Mouse (Mus musculus) liver, embryonic 16.5 days (tissue): Measurements from ENCODE around the gene Serpinb1a. TPM values are rescaled to one million over a fixed set of nuclear protein-coding genes. Genes with fewer than 3 reads are reported as not detected.

Experiments
- ATAC-seq: fragments of 200-750 bp; cut with Nextera tagmentation; 2 replicates; pipeline ENCODE4 v1.8.0; 2017; ENCODE audit warnings: low read depth, mild to moderate bottlenecking, moderate number of reproducible peaks, moderate library complexity
- H3K27ac ChIP-seq: fragments of 300-500 bp; sonication (generic); 2 replicates; pipeline ENCODE4 v1.5.1; 2014; ENCODE audit warnings: mild to moderate bottlenecking, low read length
- H3K27me3 ChIP-seq: fragments of 300-500 bp; sonication (generic); 2 replicates; pipeline ENCODE4 v1.6.1; 2014; ENCODE audit warnings: low read depth, low read length, mixed read lengths; ENCODE audit not compliant: control insufficient read depth, insufficient read depth
- H3K36me3 ChIP-seq: fragments of 300-500 bp; sonication (generic); 2 replicates; pipeline ENCODE4 v1.6.1; 2014; ENCODE audit warnings: mild to moderate bottlenecking; ENCODE audit not compliant: control insufficient read depth, insufficient read depth
- H3K4me1 ChIP-seq: fragments of 300-500 bp; sonication (generic); 2 replicates; pipeline ENCODE4 v1.6.1; 2014; ENCODE audit warnings: low read depth, low read length, mixed read lengths; ENCODE audit not compliant: control insufficient read depth
- H3K4me2 ChIP-seq: fragments of 300-500 bp; sonication (generic); 2 replicates; pipeline ENCODE4 v1.6.1; 2014; ENCODE audit warnings: low read depth, low read length, mixed read lengths
- H3K4me3 ChIP-seq: fragments of 300-500 bp; sonication (generic); 2 replicates; pipeline ENCODE4 v1.5.1; 2014; ENCODE audit warnings: low read depth, mild to moderate bottlenecking, low read length
- H3K9ac ChIP-seq: fragments of 300-500 bp; sonication (generic); 2 replicates; pipeline ENCODE4 v1.6.1; 2014; ENCODE audit warnings: low read depth, low read length
- H3K9me3 ChIP-seq: fragments of 300-500 bp; sonication (generic); replicated peaks from 2 replicates; pipeline ENCODE4 v1.6.1; 2016; ENCODE audit warnings: low read length; ENCODE audit not compliant: control insufficient read depth
- WGBS: fragments of 180-500 bp; shearing (Covaris S2); extraction: QIAGEN DNeasy Blood & Tissue Kit; methylation state at CpG from one replicate; pipeline ENCODE4 v1.1.7; 2014; ENCODE audit not compliant: insufficient replicate concordance; 5-methylcytosine and 5-hydroxymethylcytosine counted together
- polyA plus RNA-seq: library from polyadenylated mRNA; unstranded; fragments of >200 nt; fragmentation: Nextera tagmentation; extraction: Ambion mirVana; gene quantifications from 2 replicates; pipeline ENCODE4 v1.2.1, GENCODE M21; 2015

The Serpinb1a gene
- polyA plus RNA-seq, 1 experiment from 2014 or later = 41.9 TPM

GRCm38 (mm10) chr13:32831505-32832273 is 19.3 kb downstream of the Serpinb1a start:
- Histone ChIP-seq H3K4me1 (no peaks in the 10 kb centered on the region; the same call in 1 of the 2 replicates), H3K4me2 (no peak overlapping the region), H3K4me3 (no peak overlapping the region), H3K27me3 (no peaks in the 10 kb centered on the region), H3K36me3 (no peaks in the 10 kb centered on the region), H3K9me3 (no peaks in the 10 kb centered on the region), H3K27ac (peak overlapping the region; percentile 52; the same call in 1 of the 2 replicates), H3K9ac (no peak overlapping the region)
- 39% methylated on average over 3 of the region's 3 CpGs for WGBS
- ATAC-seq = no peak

GRCm38 (mm10) chr13:32828886-32829285 is 22.1 kb downstream of the Serpinb1a start:
- no peaks in the 10 kb centered on the region for H3K36me3 ChIP-seq

GRCm38 (mm10) chr13:32827951-32828350 is 23.0 kb downstream of the Serpinb1a start:
- H3K4me2 ChIP-seq = no peak overlapping the region
- no peak overlapping the region for H3K4me3 ChIP-seq
- no peak overlapping the region for H3K27ac ChIP-seq
- H3K9me3 ChIP-seq = no peaks in the 10 kb centered on the region
- no peak overlapping the region for H3K9ac ChIP-seq
- no peaks in the 10 kb centered on the region for H3K36me3 ChIP-seq
- 32% methylated on average over 4 of the region's 4 CpGs for WGBS
- no peak for ATAC-seq
- H3K4me1 ChIP-seq = no peaks in the 10 kb centered on the region; the same call in 1 of the 2 replicates
- H3K27me3 ChIP-seq = no peaks in the 10 kb centered on the region

More at GRCm38 (mm10) chr13:32828886-32829285, 22.1 kb downstream of the Serpinb1a start:
- Histone ChIP-seq H3K27ac (no peak overlapping the region), H3K9me3 (no peaks in the 10 kb centered on the region), H3K27me3 (no peaks in the 10 kb centered on the region), H3K4me1 (no peaks in the 10 kb centered on the region; the same call in 1 of the 2 replicates), H3K4me2 (no peak overlapping the region), H3K4me3 (no peak overlapping the region), H3K9ac (no peak overlapping the region)
- no peak for ATAC-seq
- WGBS = 31% methylated on average over 4 of the region's 4 CpGs

- no peaks in the 10 kb centered on the region; the same call in 1 of the 2 replicates for H3K4me1 ChIP-seq
- no peak overlapping the region for H3K27ac ChIP-seq
- WGBS = 50% methylated on average over 3 of the region's 3 CpGs
- no peak overlapping the region for H3K9ac ChIP-seq
- H3K36me3 ChIP-seq = no peaks in the 10 kb centered on the region
- no peak for ATAC-seq
- no peak overlapping the region for H3K4me3 ChIP-seq
- H3K4me2 ChIP-seq = no peak overlapping the region
- no peaks in the 10 kb centered on the region for H3K27me3 ChIP-seq
- no peaks in the 10 kb centered on the region for H3K9me3 ChIP-seq
These were observed 23.7 kb downstream of the Serpinb1a start for GRCm38 (mm10) chr13:32827111-32827822.

- no peak overlapping the region for H3K9ac ChIP-seq
- H3K4me1 ChIP-seq = no peaks in the 10 kb centered on the region; the same call in 1 of the 2 replicates
- WGBS = 69% methylated on average over 8 of the region's 8 CpGs
- H3K27ac ChIP-seq = no peak overlapping the region
- no peak overlapping the region for H3K4me3 ChIP-seq
- no peaks in the 10 kb centered on the region for H3K36me3 ChIP-seq
- no peak overlapping the region for H3K4me2 ChIP-seq
- H3K27me3 ChIP-seq = no peaks in the 10 kb centered on the region
- H3K9me3 ChIP-seq = no peaks in the 10 kb centered on the region
- ATAC-seq = no peak
These were observed 25.4 kb downstream of the Serpinb1a start for GRCm38 (mm10) chr13:32825546-32825945.

GRCm38 (mm10) chr13:32824377-32825330 is 26.3 kb downstream of the Serpinb1a start:
- Histone ChIP-seq H3K4me2 (no peak overlapping the region), H3K36me3 (no peaks in the 10 kb centered on the region), H3K27me3 (no peaks in the 10 kb centered on the region), H3K9ac (no peak overlapping the region), H3K4me1 (no peaks in the 10 kb centered on the region; the same call in 1 of the 2 replicates), H3K9me3 (no peaks in the 10 kb centered on the region), H3K27ac (no peak overlapping the region), H3K4me3 (no peak overlapping the region)
- WGBS = 54% methylated on average over 6 of the region's 6 CpGs
- ATAC-seq = peak; percentile 51

GRCm38 (mm10) chr13:32823126-32823525 is 27.9 kb downstream of the Serpinb1a start:
- Histone ChIP-seq H3K4me1 (no peaks in the 10 kb centered on the region), H3K9me3 (no peaks in the 10 kb centered on the region), H3K4me3 (no peak overlapping the region), H3K36me3 (peaks cover 3% of the 10 kb centered on the region), H3K4me2 (no peak overlapping the region), H3K27me3 (no peaks in the 10 kb centered on the region), H3K9ac (no peak overlapping the region), H3K27ac (no peak overlapping the region)
- 73% methylated on average over 6 of the region's 6 CpGs for WGBS
- no peak for ATAC-seq

GRCm38 (mm10) chr13:32821671-32822070 is 29.3 kb downstream of the Serpinb1a start:
- Histone ChIP-seq H3K4me2 (no peak overlapping the region), H3K27ac (no peak overlapping the region), H3K9ac (no peak overlapping the region), H3K27me3 (no peaks in the 10 kb centered on the region), H3K36me3 (peaks cover 6% of the 10 kb centered on the region), H3K9me3 (no peaks in the 10 kb centered on the region), H3K4me1 (no peaks in the 10 kb centered on the region), H3K4me3 (no peak overlapping the region)
- ATAC-seq = no peak
- 83% methylated on average over 4 of the region's 4 CpGs for WGBS
